Mouse (Mus musculus) neural tube, embryonic 15.5 days (tissue): ENCODE measurements at regions not wholly inside any gene's neighbourhood (a gene's known extent, or its start where the extent isn't known, plus 50 kb on each side); places are given as distances from the start of the nearest gene placed in this dataset.
A peak's percentile ranks its signal among the peaks of the same experiment; 100 is the strongest.
"Not testable (repeated sequence)": the region's sequence is repeated elsewhere in the genome, so short reads cannot be mapped to it uniquely, and the experiment has no call there.

Source experiments
- ATAC-seq: fragments of 200-750 bp; cut with Nextera tagmentation; 2 replicates; pipeline ENCODE4 v1.8.0; 2017; ENCODE audit warnings: mild to moderate bottlenecking, moderate TSS enrichment, moderate library complexity; ENCODE audit not compliant: low FRiP score
- H3K27ac ChIP-seq: fragments of 300-500 bp; sonication (generic); replicated peaks from 2 replicates; pipeline ENCODE4 v1.5.1; 2015; ENCODE audit warnings: mild to moderate bottlenecking, inconsistent platforms
- H3K27me3 ChIP-seq: fragments of 300-500 bp; sonication (generic); replicated peaks from 2 replicates; pipeline ENCODE4 v1.6.1; 2015; ENCODE audit warnings: inconsistent platforms
- H3K36me3 ChIP-seq: fragments of 300-500 bp; sonication (generic); 2 replicates; pipeline ENCODE4 v1.6.1; 2015; ENCODE audit warnings: inconsistent platforms
- H3K4me1 ChIP-seq: fragments of 300-500 bp; sonication (generic); 2 replicates; pipeline ENCODE4 v1.6.1; 2015; ENCODE audit warnings: inconsistent platforms
- H3K4me2 ChIP-seq: fragments of 300-500 bp; sonication (generic); 2 replicates; pipeline ENCODE4 v1.6.1; 2015; ENCODE audit warnings: inconsistent platforms, mild to moderate bottlenecking, moderate library complexity
- H3K4me3 ChIP-seq: fragments of 300-500 bp; sonication (generic); replicated peaks from 2 replicates; pipeline ENCODE4 v1.5.1; 2015; ENCODE audit warnings: mild to moderate bottlenecking, inconsistent platforms
- H3K9ac ChIP-seq: fragments of 300-500 bp; sonication (generic); replicated peaks from 2 replicates; pipeline ENCODE4 v1.6.1; 2015; ENCODE audit warnings: mild to moderate bottlenecking, inconsistent platforms
- H3K9me3 ChIP-seq: fragments of 300-500 bp; sonication (generic); replicated peaks from 2 replicates; pipeline ENCODE4 v1.6.1; 2016; ENCODE audit warnings: inconsistent platforms
- WGBS: fragments of 180-500 bp; shearing (Covaris S2); methylation state at CpG from one replicate; pipeline ENCODE4 v1.1.7; 2015; ENCODE audit warnings: mixed read lengths; 5-methylcytosine and 5-hydroxymethylcytosine counted together

- ATAC-seq: no peak
- Histone ChIP-seq H3K9ac (no peak overlapping the region), H3K4me2 (no peak overlapping the region), H3K4me3 (no peak overlapping the region), H3K27ac (no peak overlapping the region), H3K27me3 (no peaks in the 10 kb centered on the region), H3K36me3 (no peaks in the 10 kb centered on the region), H3K9me3 (no peaks in the 10 kb centered on the region), H3K4me1 (peaks cover 3% of the 10 kb centered on the region)
- WGBS: 79% methylated on average over 8 of the region's 8 CpGs
These were observed 198.6 kb downstream of the Fam198b start for GRCm38 (mm10) chr3:80082780-80083519.

- Histone ChIP-seq H3K27ac (no peak overlapping the region), H3K4me3 (no peak overlapping the region), H3K4me1 (peaks cover 3% of the 10 kb centered on the region), H3K9me3 (no peaks in the 10 kb centered on the region), H3K36me3 (no peaks in the 10 kb centered on the region), H3K4me2 (no peak overlapping the region), H3K9ac (no peak overlapping the region), H3K27me3 (no peaks in the 10 kb centered on the region)
- WGBS: 60% methylated on average over 3 of the region's 3 CpGs
- ATAC-seq: no peak
These were observed 199.8 kb downstream of the Fam198b start for GRCm38 (mm10) chr3:80084168-80084567.

- ATAC-seq: no peak
- WGBS: 85% methylated on average over 3 of the region's 3 CpGs
- H3K9ac ChIP-seq: no peak overlapping the region
These were observed 215.3 kb downstream of the Fam198b start for GRCm38 (mm10) chr3:80099625-80100024.

GRCm38 (mm10) chr3:80120177-80120736 lies 235.9 kb downstream of the Fam198b start:
- Histone ChIP-seq H3K9me3 (no peaks in the 10 kb centered on the region), H3K4me1 (no peaks in the 10 kb centered on the region), H3K27me3 (no peaks in the 10 kb centered on the region), H3K9ac (no peak overlapping the region), H3K36me3 (no peaks in the 10 kb centered on the region), H3K27ac (no peak overlapping the region), H3K4me3 (no peak overlapping the region), H3K4me2 (no peak overlapping the region)
- WGBS: 68% methylated on average over 1 of the region's 1 CpGs
- ATAC-seq: no peak

More at GRCm38 (mm10) chr3:80099625-80100024, 215.3 kb downstream of the Fam198b start:
- Histone ChIP-seq H3K36me3 (no peaks in the 10 kb centered on the region), H3K4me2 (no peak overlapping the region), H3K4me3 (no peak overlapping the region), H3K9me3 (no peaks in the 10 kb centered on the region), H3K27me3 (no peaks in the 10 kb centered on the region), H3K27ac (no peak overlapping the region), H3K4me1 (no peaks in the 10 kb centered on the region)

- Histone ChIP-seq H3K9me3 (no peaks in the 10 kb centered on the region), H3K4me1 (no peaks in the 10 kb centered on the region), H3K27me3 (no peaks in the 10 kb centered on the region), H3K4me2 (no peak overlapping the region), H3K27ac (no peak overlapping the region), H3K36me3 (no peaks in the 10 kb centered on the region), H3K9ac (no peak overlapping the region), H3K4me3 (no peak overlapping the region)
- no peak for ATAC-seq
- 67% methylated on average over 6 of the region's 6 CpGs for WGBS
These were observed 239.3 kb downstream of the Fam198b start for GRCm38 (mm10) chr3:80123666-80124065.

- Histone ChIP-seq H3K4me3 (no peak overlapping the region), H3K9ac (no peak overlapping the region), H3K36me3 (no peaks in the 10 kb centered on the region), H3K4me1 (no peaks in the 10 kb centered on the region), H3K4me2 (no peak overlapping the region), H3K27me3 (no peaks in the 10 kb centered on the region), H3K27ac (no peak overlapping the region), H3K9me3 (no peaks in the 10 kb centered on the region)
- WGBS: 91% methylated on average over 8 of the region's 8 CpGs
- ATAC-seq: no peak
These were observed 240.3 kb downstream of the Fam198b start for GRCm38 (mm10) chr3:80124621-80125020.

- Histone ChIP-seq H3K27me3 (no peaks in the 10 kb centered on the region), H3K27ac (no peak overlapping the region), H3K9ac (no peak overlapping the region), H3K4me1 (no peaks in the 10 kb centered on the region), H3K4me2 (no peak overlapping the region), H3K9me3 (no peaks in the 10 kb centered on the region), H3K4me3 (no peak overlapping the region), H3K36me3 (no peaks in the 10 kb centered on the region)
- no peak for ATAC-seq
- WGBS: 28% methylated on average over 1 of the region's 1 CpGs
These were observed 257.4 kb downstream of the Fam198b start for GRCm38 (mm10) chr3:80141697-80142096.

GRCm38 (mm10) chr3:80160473-80160872 lies 276.1 kb downstream of the Fam198b start:
- no peaks in the 10 kb centered on the region for H3K4me1 ChIP-seq
- no peaks in the 10 kb centered on the region for H3K9me3 ChIP-seq
- H3K4me3 ChIP-seq: no peak overlapping the region
- H3K27ac ChIP-seq: no peak overlapping the region
- ATAC-seq: no peak
- H3K36me3 ChIP-seq: no peaks in the 10 kb centered on the region
- no peak overlapping the region for H3K9ac ChIP-seq
- H3K27me3 ChIP-seq: no peaks in the 10 kb centered on the region
- 81% methylated on average over 2 of the region's 2 CpGs for WGBS
- H3K4me2 ChIP-seq: no peak overlapping the region

GRCm38 (mm10) chr3:80181749-80182148 lies 297.4 kb downstream of the Fam198b start:
- Histone ChIP-seq H3K4me2 (no peak overlapping the region), H3K4me3 (no peak overlapping the region), H3K9ac (no peak overlapping the region), H3K4me1 (no peaks in the 10 kb centered on the region), H3K36me3 (no peaks in the 10 kb centered on the region), H3K27me3 (no peaks in the 10 kb centered on the region), H3K9me3 (no peaks in the 10 kb centered on the region), H3K27ac (no peak overlapping the region)
- ATAC-seq: no peak
- WGBS: 62% methylated on average over 2 of the region's 2 CpGs

- H3K4me3 ChIP-seq, H3K4me2 ChIP-seq, H3K9ac ChIP-seq, H3K9me3 ChIP-seq, ATAC-seq, H3K4me1 ChIP-seq, H3K27ac ChIP-seq, H3K36me3 ChIP-seq, H3K27me3 ChIP-seq: not testable (repeated sequence)
- 50% methylated on average over 2 of the region's 2 CpGs for WGBS
These were observed 297.8 kb downstream of the Fam198b start for GRCm38 (mm10) chr3:80182161-80182560.

GRCm38 (mm10) chr3:80187406-80187805 lies 303.1 kb downstream of the Fam198b start:
- Histone ChIP-seq H3K4me1 (no peaks in the 10 kb centered on the region), H3K27ac (no peak overlapping the region), H3K4me2 (no peak overlapping the region), H3K4me3 (no peak overlapping the region), H3K27me3 (no peaks in the 10 kb centered on the region), H3K9me3 (no peaks in the 10 kb centered on the region), H3K36me3 (no peaks in the 10 kb centered on the region), H3K9ac (no peak overlapping the region)
- WGBS: 58% methylated on average over 5 of the region's 5 CpGs
- ATAC-seq: peak; percentile 90

- no peak for ATAC-seq
- H3K4me2 ChIP-seq: no peak overlapping the region
- 72% methylated on average over 2 of the region's 2 CpGs for WGBS
- H3K27me3 ChIP-seq: no peaks in the 10 kb centered on the region
- H3K9me3 ChIP-seq: no peaks in the 10 kb centered on the region
- H3K4me1 ChIP-seq: no peaks in the 10 kb centered on the region
- no peaks in the 10 kb centered on the region for H3K36me3 ChIP-seq
- H3K4me3 ChIP-seq: no peak overlapping the region
- no peak overlapping the region for H3K27ac ChIP-seq
- no peak overlapping the region for H3K9ac ChIP-seq
These were observed 316.6 kb downstream of the Fam198b start for GRCm38 (mm10) chr3:80200904-80201303.
